Mouse (Mus musculus): ENCODE results near the gene Vps26c.
"Not testable (repeated sequence)": the region's sequence is repeated elsewhere in the genome, so short reads cannot be mapped to it uniquely, and the experiment has no call there.

The Vps26c gene

GRCm38 (mm10) chr16:94489326-94489725, 37.3 kb downstream of the Vps26c start:
- no peak for DNase-seq (ENCODE audit: low read depth, low spot score)

DNA sequence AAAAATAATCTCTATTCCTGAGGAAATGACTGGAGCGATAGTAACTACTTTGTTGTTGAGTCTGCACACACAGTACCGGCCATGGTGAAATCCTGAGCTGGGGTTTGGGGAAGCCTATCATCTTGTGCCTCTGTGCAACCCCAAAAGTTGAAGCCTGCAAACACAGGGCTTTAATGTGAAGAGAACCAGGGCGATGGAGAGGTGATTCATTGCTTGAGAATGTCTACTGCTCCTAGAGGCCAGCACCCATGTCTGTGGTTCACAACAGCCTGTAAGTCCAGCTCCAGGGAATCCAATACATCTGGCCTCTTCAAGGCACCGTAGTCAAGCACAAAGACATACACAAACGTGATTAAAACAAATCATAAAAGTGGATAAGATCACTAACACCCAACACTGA, 39.3 kb downstream of the Vps26c start:
- no peak for DNase-seq (ENCODE audit: low read depth, low spot score)

- DNase-seq (ENCODE audit: low read depth, low spot score) = no peak
Measured at GRCm38 (mm10) chr16:94484752-94485535, 41.7 kb downstream of the Vps26c start.

DNA sequence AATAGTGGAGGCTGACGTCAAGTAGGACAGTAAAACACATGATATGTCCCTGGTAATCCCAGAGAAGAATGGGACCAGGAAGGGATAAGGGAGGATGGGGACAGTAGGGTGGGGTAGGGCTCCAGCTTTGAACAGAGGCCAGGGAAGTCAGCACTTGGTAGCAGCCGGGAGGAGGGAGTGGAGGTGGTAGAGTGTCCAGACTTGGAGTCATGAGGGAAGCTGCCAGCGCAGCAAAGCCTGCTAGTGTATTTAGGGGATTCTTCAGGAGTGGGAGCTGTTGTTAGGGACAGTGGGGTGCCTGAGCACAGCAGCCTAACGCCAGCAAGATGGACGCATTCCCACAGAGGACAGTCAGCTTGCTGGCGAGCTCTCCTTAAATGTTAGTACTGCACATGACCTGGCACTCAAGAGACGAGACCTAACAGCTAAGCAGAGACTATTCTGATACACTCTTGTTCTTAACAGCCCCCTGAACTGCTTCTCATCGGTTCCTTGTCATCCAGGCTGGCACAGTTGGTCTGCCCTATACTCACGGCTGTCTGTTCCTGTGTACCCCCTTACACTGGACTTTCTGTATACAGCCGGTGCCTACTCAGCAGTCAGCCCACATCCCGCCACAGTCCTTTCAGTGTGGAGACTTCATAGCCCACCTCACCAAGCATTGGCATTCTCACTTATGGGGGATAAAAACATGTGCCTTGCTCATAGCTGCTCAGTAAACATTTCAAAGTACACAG, 53.4 kb downstream of the Vps26c start:
- DNase-seq (ENCODE audit: low read depth, low spot score) = no peak

- peak; percentile 11 for DNase-seq (ENCODE audit: low read depth, low spot score)
Measured at GRCm38 (mm10) chr16:94472515-94472951, 54.1 kb downstream of the Vps26c start.

GRCm38 (mm10) chr16:94468391-94468790, 58.2 kb downstream of the Vps26c start:
- no peak for DNase-seq (ENCODE audit: low read depth, low spot score)

DNA sequence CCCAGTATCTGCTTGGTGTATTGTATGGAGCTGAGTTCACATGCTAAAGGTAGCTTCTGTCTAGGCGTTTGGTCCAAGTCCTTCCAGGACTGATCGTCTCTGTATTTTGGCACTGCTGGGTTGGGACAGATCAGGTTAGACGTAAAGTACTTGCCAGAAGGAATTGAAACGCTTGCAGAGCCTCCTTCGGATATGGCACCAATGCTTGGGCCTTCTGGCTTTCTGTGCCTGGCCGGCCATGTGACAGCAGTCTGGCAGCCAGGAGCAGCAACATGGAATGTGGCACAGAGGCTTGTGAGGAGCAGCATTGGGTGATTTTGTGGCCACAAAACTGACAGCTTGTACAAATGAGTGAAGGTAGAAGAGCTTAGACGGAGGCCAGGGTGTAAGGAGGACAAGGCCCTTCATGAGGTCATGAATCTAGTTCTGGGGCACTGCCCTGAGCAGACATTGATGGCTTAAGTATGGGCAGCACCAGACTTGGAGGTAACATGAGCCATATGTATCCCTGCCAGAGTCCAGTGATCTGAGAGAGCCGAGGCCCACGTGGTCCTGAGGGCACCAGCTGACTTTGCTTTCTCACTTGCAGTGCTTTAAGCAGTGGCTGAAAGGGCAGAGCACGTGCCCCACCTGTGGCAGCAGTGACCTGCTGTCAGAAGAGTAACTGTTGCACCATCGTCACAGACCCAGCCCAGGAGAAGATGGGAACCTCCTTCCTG, 59.1 kb downstream of the Vps26c start:
- no peak for DNase-seq (ENCODE audit: low read depth, low spot score)

- not testable (repeated sequence) for DNase-seq (ENCODE audit: low read depth, low spot score)
Measured at GRCm38 (mm10) chr16:94466317-94466716, 60.3 kb downstream of the Vps26c start.

GRCm38 (mm10) chr16:94465900-94466299, 60.7 kb downstream of the Vps26c start:
- no peak for DNase-seq (ENCODE audit: low read depth, low spot score)

- no peak for DNase-seq (ENCODE audit: low read depth, low spot score)
Measured at GRCm38 (mm10) chr16:94464067-94464466, 62.6 kb downstream of the Vps26c start.

DNA sequence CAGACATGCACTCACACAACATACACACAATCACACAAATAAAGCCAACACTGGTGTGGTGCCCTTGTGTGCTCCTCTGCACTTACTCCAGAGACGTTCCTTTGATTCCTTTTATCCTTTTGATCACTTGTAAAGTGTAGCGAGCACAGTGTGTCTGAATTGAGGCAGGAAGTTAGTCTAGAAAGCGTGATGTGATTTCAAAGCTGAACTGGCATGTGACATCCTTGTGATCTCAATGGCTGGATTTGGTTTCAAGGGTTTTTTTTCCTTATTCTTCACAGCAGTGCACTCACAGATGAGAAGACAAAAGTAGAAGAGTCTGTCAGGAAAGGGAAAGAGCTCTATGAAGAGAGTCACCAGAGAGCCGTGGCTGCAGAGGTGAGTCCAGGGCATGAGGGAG, 72.5 kb downstream of the Vps26c start:
- no peak for DNase-seq (ENCODE audit: low read depth, low spot score)

DNA sequence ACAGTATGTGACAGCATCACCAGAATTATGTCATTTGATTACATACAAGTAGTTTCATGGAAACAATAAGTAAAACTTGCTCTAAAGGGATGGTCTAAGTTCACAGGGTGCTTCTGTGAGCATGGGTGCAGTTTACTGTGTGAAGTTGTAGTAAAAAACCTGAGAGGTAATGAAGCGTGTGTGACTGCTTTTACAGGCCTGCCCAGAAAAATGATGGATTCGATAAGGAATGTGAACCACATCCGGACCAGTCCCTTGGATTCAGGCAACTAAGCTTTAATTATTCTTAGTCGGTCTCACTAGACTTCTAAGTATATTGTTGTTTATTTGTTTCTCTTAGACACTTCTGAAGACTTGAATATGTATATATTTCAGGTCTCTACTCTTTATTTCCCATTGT, 73.9 kb downstream of the Vps26c start:
- DNase-seq (ENCODE audit: low read depth, low spot score) = no peak

GRCm38 (mm10) chr16:94451545-94452488, 74.8 kb downstream of the Vps26c start:
- no peak for DNase-seq (ENCODE audit: low read depth, low spot score)

GRCm38 (mm10) chr16:94449632-94450031, 77.0 kb downstream of the Vps26c start:
- DNase-seq (ENCODE audit: low read depth, low spot score) = no peak

GRCm38 (mm10) chr16:94449151-94449550, 77.5 kb downstream of the Vps26c start:
- no peak for DNase-seq (ENCODE audit: low read depth, low spot score)
